Mouse (Mus musculus) gastrocnemius, postnatal 36 days (tissue): ENCODE data around the gene Tyw3. TPM values are rescaled to one million over a fixed set of nuclear protein-coding genes. Genes with fewer than 3 reads are reported as not detected.
"Not testable (repeated sequence)": the region's sequence is repeated elsewhere in the genome, so short reads cannot be mapped to it uniquely, and the experiment has no call there.

Source experiments
- DNase-seq, 2 experiments: peaks; one replicate each; pipeline ENCODE4 v3.0.0; 2022
- intact Hi-C: fragments of 180-260 bp; cut with DNase I; formaldehyde crosslinking; loops from one replicate; pipeline ENCODE4 v1.15.1; 2025
- long read RNA-seq, 2 experiments: library from polyadenylated mRNA; stranded (forward); transcript quantifications; one replicate each; pipeline ENCODE4 v2.0.0; 2021
- total RNA-seq, 2 experiments: library from RNA; stranded (reverse); gene quantifications; 2 replicates each; pipeline ENCODE4 v1.2.3; 2021

Tyw3 gene
- total RNA-seq: 1 to 10 TPM; 2.7 to 3.2 TPM
- long read RNA-seq, experiment 1: 0 reads
- long read RNA-seq, experiment 2, full-length matches to known transcripts: 4 of 4 reads
- long read RNA-seq, experiment 2, partial matches to known transcripts: 0 of 4 reads
- long read RNA-seq, experiment 2, other reads (novel, unspliced or antisense): 0 of 4 reads

- peak; percentile 97 for DNase-seq
- intact Hi-C loops: loop anchor here (10.0 kb wide), 1 partner anchor 652 kb away; the partner anchor contains the start of gene Acadm
Measured at GRCm38 (mm10) chr3:154596934-154597554, at the start of gene Tyw3. Gene Tyw3, minus strand, starts transcription at chr3:154597104.

DNA sequence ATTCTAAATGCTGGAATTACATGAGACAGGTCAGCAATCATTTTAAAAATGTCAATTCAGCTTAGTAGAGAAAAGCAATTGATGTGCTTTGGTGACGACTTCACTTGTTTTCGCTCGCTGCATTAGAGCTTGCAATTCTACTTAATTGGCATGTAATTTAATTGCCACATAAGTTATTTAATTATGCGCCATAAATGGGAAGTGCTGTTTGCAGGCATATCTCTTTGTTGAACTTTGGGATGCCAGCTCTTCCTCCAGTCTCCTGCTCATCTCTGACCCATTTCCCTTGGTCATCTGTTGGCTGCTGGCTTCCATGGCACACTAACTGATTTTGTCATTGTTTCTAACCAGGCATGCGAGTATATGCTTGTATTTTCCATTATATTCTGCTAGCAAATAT lies 36.2 kb upstream of the Tyw3 start:
- intact Hi-C loops: no loop called here
- DNase-seq: no peak

GRCm38 (mm10) chr3:154631281-154631680 lies 34.4 kb upstream of the Tyw3 start:
- intact Hi-C loops: not testable (repeated sequence)

GRCm38 (mm10) chr3:154628284-154628683 lies 31.4 kb upstream of the Tyw3 start:
- intact Hi-C loops: no loop called here
- DNase-seq: no peak

More at GRCm38 (mm10) chr3:154631281-154631680, 34.4 kb upstream of the Tyw3 start:
- not testable (repeated sequence) for DNase-seq

DNA sequence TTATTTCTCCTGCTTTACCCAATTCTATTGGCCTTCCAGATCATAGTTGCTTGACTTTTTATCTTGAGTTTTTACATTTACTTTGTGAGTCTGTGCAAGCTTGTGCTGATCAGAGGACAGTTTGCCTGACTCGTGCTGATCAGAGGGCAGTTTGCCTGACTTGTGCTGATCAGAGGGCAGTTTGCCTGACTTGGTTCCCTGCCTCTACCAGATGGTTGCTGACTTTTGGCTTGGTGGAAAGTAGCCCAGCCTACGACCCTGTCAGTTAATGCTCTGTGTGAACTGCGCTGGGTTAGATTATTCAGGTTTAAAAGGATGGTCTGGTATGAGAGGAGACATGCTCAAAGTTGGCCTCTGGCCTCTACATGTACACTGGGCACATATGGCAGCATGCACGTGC lies 19.2 kb upstream of the Tyw3 start:
- no peak for DNase-seq
- intact Hi-C loops: no loop called here

- DNase-seq: no peak
- intact Hi-C loops: no loop called here
Measured at GRCm38 (mm10) chr3:154615304-154615703, 18.4 kb upstream of the Tyw3 start.

- intact Hi-C loops: no loop called here
Measured at GRCm38 (mm10) chr3:154614771-154615170, 17.9 kb upstream of the Tyw3 start.

GRCm38 (mm10) chr3:154611888-154612287 lies 15.0 kb upstream of the Tyw3 start:
- no peak for DNase-seq
- intact Hi-C loops: no loop called here

More at GRCm38 (mm10) chr3:154614771-154615170, 17.9 kb upstream of the Tyw3 start:
- DNase-seq: no peak

- intact Hi-C loops: no loop called here
- DNase-seq: no peak
Measured at GRCm38 (mm10) chr3:154607896-154608295, 11.0 kb upstream of the Tyw3 start.

- DNase-seq: no peak
- intact Hi-C loops: no loop called here
Measured at GRCm38 (mm10) chr3:154604871-154605270, 8.0 kb upstream of the Tyw3 start.

GRCm38 (mm10) chr3:154602141-154602540 lies 5.2 kb upstream of the Tyw3 start:
- intact Hi-C loops: no loop called here
- no peak for DNase-seq

DNA sequence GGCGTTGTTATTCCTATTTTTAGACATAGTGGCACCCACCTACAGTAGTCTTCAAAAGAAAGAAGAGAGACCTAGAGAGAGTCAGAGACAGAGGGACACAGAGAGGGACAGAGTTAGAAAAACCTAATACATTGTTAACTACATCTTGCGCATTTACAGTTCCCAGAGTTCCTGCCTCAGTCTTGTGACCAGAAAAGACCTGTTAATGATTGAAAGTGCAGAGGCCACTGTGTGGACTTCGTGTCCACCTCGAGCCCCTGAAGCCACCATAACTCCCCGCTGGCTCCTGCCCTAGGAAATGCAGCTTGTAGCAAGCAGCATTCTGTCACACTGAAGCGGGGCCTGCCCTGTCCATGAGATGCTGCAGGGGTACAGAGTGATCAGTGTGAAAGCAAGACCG lies 657 bp upstream of the Tyw3 start:
- DNase-seq: no peak
- intact Hi-C loops: loop anchor here (10.0 kb wide), 1 partner anchor 653 kb away; the partner anchor contains the start of gene Acadm

DNA sequence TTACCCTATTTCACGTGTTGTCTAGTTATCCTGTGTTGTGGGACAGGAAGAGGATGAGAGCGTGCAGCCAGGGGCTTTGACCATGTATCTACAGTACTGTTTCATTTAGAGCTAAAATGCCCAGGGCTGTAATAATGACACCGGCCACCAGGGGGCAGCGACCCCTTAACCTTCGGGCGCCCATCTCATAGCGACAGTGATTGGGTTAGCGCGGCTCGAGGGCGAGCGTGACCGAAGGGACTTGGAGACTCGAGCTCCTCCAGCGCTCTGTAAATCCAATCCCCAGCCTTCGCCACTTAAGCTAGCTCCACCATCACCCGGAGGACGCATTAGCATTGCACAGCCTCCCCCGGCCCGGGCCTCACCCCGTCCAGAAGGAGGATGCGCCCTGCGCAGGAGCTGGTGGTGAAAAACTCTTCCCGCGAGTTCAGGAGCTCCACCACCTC lies 393 bp downstream of the Tyw3 start, which contains the start of gene Cryz:
Gene Cryz, plus strand, starts transcription at position 224 of the 446 bp plus-strand sequence.
- peak; percentile 81 to 90 for DNase-seq
- intact Hi-C loops: loop anchor here (10.0 kb wide), 1 partner anchor 652 kb away; the partner anchor contains the start of gene Acadm

GRCm38 (mm10) chr3:154594156-154594555 lies 2.7 kb downstream of the Tyw3 start:
- intact Hi-C loops: loop anchor here (10.0 kb wide), 1 partner anchor 649 kb away; the partner anchor contains the start of gene Acadm
- DNase-seq: no peak

- intact Hi-C loops: loop anchor here (10.0 kb wide), 1 partner anchor 649 kb away; the partner anchor contains the start of gene Acadm
- no peak for DNase-seq
Measured at GRCm38 (mm10) chr3:154593596-154593995, 3.3 kb downstream of the Tyw3 start.

- no peak for DNase-seq
- intact Hi-C loops: loop anchor here (10.0 kb wide), 1 partner anchor 647 kb away; the partner anchor contains the start of gene Acadm
Measured at GRCm38 (mm10) chr3:154591621-154592020, 5.3 kb downstream of the Tyw3 start.

- intact Hi-C loops: loop anchor here (10.0 kb wide), 1 partner anchor 646 kb away; the partner anchor contains the start of gene Acadm
- no peak for DNase-seq
Measured at GRCm38 (mm10) chr3:154590971-154591370, 5.9 kb downstream of the Tyw3 start.

- intact Hi-C loops: no loop called here
- DNase-seq: no peak
Measured at GRCm38 (mm10) chr3:154584351-154584750, 12.6 kb downstream of the Tyw3 start.

DNA sequence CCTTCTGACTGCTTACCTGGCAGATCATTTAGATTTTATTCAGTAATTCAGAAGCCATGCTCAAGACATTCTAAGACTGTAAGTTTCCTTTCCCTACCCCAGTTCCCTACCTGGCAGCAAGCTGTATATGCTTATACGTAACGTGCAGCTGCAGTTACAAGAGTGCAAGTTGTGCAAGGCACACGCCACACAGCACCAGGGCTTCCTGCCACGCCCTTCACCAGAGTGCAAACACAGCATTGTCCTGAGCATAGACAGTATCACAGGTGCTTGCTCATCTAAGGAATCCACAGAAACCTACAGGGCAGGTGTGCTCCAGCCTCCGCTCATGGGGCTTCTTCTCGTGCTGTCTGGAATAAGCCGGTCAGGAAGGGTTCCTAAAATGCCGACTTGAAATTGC lies 19.0 kb downstream of the Tyw3 start:
- no peak for DNase-seq
- intact Hi-C loops: no loop called here

DNA sequence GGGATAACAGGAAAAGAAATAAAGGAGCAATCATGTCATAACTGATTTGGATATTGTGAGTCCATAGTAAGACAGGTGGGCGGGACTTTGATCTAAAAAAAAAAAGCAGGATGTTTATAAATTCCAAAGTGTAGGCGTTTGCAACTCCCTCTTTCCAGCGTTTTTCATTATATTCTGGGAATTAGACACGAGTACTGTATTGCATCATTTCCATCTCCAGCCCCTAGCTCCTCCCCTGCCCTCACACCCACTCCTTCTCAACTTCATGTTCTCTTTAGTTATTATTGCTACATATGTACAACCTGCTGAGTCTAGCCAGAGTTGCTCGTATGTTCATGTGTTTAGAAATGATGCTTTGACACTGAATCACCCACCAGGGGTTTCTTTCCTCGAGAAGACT lies 23.2 kb downstream of the Tyw3 start:
- DNase-seq: no peak
- intact Hi-C loops: no loop called here

DNA sequence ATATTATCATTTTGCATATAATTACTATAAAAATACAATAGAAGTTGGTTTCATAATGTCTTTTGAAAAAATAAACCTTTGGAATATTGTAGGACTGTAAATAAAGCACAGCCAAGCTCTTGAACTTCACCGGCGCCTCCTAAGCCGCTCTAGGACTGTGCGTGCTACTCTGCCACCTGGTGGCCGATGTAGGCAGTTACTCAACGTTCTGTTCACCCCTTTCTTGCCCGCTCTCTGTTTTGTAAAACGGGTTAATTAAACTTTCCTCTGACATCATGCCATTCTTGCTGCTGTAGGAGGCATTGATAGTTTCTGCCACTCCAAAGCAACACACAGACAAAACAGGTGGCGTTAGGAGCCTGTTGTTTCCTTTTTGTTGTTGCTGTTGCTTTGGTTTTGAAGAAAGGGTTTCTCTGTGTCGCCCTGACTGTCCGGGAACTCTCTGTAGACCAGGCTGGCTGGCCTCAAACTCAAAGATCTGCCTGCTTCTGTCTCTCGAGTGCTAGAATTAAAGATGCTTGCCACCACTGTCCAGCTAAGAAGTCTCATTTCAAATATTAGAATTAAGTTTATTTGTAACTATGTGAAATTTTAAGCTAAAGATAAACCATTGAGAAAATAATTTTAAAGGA lies 24.4 kb downstream of the Tyw3 start:
- peak; percentile 38 to 52 for DNase-seq
- intact Hi-C loops: loop anchor here (1.0 kb wide), 1 partner anchor 303 kb away; no protein-coding TSS in a partner anchor
